Mouse (Mus musculus) gastrocnemius, postnatal 4 days (tissue): ENCODE results near the gene Abhd4. TPM values are rescaled to one million over a fixed set of nuclear protein-coding genes. Genes with fewer than 3 reads are reported as not detected.
A peak's percentile ranks its signal among the peaks of the same experiment; 100 is the strongest.
"Not testable (repeated sequence)": the region's sequence is repeated elsewhere in the genome, so short reads cannot be mapped to it uniquely, and the experiment has no call there.

Source experiments
- DNase-seq, 2 experiments: peaks; one replicate each; pipeline ENCODE4 v3.0.0; 2021 to 2022; ENCODE audit warnings: low spot score in 2 of 2, mixed read lengths in 2 of 2
- total RNA-seq, 2 experiments: library from RNA; stranded (reverse); gene quantifications; 2 replicates each; pipeline ENCODE4 v1.2.3; 2021

Abhd4 gene
- total RNA-seq, 2 experiments from 2014 or later: 30.1 to 31.5 TPM

GRCm38 (mm10) chr14:54221641-54222040 lies 32.3 kb upstream of the Abhd4 start:
- DNase-seq: no peak

DNA sequence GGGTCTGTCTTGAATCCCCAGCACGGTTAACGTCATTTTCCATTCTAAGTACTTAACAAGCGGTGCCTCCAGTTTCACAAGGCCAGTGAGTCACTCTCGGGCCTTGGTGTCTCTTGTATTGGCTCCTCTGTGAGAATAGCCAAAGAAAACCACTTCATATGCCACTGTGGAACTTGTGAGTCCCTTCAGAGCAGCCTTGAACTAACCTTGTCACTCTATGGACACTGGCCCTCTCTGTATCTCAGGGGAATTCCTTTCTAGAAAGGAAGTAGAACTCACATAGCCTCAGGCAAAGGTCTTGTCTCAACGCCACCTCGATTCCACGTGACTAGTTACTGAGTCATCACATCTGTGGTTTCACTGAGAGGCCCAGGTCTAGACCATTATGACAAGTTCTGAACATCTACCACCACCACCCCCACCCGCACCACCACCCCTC lies 31.7 kb upstream of the Abhd4 start:
- DNase-seq: no peak

DNA sequence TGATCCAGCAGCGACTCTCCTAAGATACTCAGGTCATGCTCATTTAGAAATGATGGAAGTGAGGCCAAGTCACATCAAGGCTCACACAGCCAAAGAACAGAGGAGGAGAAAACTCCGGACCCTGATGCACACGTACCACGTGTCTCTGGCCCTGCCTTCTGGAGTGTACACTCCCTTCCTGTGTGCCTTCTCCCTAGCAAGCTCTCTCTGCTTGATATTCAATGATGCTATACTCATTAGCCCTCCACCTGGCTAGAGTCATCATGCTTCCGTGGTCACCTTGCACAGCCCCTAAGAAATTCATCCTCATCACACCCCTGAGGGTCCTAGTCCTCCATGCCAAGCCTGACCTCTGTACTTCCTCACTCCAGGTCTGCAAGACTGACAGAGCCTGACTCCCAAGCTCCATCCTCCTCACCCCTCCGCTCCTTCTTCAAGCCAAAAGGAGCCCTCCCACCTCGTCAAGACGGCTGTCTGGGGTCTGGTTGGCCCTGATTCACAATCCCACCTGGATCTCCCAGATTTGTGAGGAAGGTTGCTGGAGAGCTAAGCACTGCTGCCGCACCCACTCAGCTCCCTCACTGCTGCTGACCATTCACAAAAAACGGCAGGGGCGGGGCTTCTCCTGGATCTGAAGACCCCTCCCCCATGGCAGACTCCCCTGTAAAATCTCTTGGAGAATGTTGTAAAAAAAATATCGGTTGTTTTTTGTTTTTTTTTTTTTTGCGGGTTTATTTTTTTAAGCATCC lies 30.5 kb upstream of the Abhd4 start:
- no peak for DNase-seq

- DNase-seq: no peak
These were observed 29.9 kb upstream of the Abhd4 start for GRCm38 (mm10) chr14:54224064-54224417.

GRCm38 (mm10) chr14:54224484-54225467 lies 29.2 kb upstream of the Abhd4 start:
- no peak for DNase-seq

DNA sequence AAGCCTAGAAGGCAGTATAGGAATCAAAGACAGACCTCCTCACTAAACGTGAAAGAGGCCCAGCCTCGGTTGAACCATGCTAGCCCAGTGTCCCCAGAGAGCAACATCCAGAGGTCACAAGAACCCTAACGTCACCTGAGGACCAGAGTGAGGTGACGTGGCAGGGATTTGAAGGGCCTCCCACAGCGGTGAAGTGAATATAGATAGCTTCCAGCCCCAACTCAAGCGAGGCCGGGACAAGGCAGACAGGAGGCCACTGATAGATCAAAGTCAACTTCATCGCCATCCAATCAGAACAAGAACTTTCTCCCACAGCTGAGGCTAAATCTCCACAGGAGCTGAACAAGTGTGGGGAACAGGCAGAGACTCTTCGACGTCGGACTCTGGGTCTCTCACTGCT lies 28.3 kb upstream of the Abhd4 start:
- no peak for DNase-seq

GRCm38 (mm10) chr14:54226911-54227811 lies 26.8 kb upstream of the Abhd4 start:
- no peak for DNase-seq

GRCm38 (mm10) chr14:54227911-54228451 lies 26.0 kb upstream of the Abhd4 start:
- DNase-seq: peak; percentile 46 to 59

GRCm38 (mm10) chr14:54228501-54228900 lies 25.5 kb upstream of the Abhd4 start:
- DNase-seq: no peak

GRCm38 (mm10) chr14:54228933-54229713 lies 24.9 kb upstream of the Abhd4 start:
- no peak for DNase-seq

GRCm38 (mm10) chr14:54229849-54230248 lies 24.1 kb upstream of the Abhd4 start:
- not testable (repeated sequence) for DNase-seq

GRCm38 (mm10) chr14:54230638-54231150 lies 23.3 kb upstream of the Abhd4 start:
- no peak for DNase-seq

DNA sequence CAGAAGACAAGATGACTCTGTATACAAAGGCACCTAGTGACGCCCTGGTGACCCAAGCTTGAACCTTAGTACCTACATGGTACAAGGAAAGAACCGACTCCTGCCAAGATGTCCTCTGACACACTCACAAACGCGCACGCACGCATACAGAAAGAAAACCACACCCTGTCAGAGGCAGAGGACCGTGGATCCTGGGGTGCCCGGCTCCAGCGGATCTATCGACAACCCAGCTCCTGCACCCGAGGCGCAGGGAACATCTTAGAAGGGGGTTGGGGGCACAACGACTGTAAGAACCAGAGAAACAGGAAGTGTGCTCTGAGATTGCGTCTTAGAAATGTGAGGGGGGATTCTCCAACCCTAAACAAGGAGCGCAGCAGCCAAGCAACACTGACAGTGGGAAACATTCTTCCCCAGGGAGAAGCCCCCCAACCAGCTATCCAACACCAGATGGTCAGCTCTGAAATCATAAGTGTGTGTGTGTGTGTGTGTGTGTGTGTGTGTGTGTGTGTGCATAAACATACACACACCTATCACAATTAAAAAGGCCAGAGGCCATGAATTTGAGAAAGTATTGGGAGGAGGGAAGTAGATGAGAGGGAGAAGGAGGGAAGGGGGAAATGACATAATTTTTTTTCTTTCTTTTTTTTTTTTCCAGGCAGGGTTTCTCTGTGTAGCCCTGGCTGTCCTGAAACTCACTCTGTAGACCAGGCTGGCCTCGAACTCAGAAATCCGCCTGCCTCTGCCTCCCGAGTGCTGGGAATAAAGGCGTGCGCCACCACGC lies 22.6 kb upstream of the Abhd4 start:
- DNase-seq: no peak

DNA sequence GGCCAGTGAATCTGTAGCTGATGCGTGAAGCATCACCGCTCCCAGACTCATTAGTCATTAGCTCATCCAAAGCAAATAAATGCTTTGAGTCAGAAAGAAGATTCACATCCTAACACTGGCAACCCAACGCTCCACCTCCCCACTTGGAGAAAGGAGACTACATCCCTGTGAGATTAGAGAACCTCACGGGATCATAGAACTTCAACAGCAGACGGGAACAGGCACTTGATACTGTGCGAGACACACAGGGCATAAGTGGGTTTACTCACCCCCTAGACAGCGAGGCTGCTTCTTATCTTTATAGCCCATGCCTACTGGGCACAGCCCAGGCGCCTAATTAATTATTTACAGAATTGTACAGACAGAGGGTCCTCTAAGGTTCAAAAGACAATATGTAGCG lies 21.8 kb upstream of the Abhd4 start:
- DNase-seq: no peak

DNA sequence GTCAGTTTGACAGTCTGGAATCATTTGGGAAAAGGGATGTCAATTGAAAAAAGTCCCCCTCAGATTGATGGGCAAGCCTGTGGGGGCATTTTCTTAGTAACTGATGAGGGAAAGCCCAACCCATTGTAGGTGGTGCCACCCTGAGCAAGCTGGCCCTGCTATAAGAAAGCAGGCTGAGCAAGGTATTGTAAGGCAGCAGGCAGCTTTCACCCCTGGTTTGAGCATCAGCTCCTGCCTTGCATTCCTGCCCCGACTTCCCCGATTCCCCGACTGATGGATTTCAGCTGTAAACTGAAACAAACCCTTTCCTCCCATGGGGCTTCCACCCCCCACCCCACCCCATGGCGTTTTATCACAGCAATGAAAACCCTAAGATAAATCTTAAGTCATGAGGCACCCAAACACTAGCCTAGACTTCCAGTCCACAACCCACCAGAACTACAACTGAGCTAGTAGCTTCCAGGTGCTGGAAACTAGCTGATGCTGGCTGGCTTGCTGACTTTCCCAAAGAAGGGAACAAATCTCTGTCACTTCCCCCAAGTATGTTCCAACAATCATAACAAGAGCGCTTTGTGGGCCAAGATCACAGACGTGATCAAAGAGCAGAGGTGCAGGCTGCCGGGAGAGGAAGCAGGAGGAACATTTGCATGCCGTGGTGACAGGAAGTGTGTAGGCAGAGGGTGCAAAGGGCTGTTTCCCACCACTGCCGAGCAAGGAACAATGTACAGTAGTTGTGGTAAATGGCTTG lies 21.0 kb upstream of the Abhd4 start:
- DNase-seq: no peak

DNA sequence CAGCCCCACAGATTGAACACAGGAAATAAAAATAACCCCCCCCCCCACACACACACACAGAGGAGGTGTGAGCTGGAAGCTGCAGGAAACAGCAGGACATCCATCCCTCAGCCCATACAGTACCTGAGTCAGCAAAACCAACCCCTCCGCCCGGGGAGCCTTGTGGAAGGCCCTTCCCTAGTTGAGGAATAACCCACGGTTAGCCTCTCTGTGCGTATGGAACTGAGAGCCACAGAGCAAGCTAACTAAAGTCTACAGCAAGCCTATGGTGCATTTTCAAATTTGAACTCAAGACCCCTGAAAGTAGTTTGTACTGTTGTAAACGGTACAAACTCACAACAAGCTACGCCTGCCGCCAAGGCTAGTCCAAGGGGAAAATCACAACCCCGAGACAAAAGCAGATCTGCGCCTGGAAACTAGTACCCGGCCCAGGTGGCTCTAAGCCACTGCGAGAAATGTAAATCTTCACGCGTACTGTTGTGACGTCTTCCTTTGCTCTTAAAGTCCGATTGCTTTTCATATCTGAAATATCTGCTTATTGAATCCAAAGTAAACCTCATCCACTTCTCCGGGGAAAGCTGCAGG lies 20.3 kb upstream of the Abhd4 start:
- no peak for DNase-seq

- DNase-seq: no peak
These were observed 19.6 kb upstream of the Abhd4 start for GRCm38 (mm10) chr14:54234231-54235040.
